Mouse (Mus musculus): Measurements from ENCODE around the gene Hs3st3b1. TPM values are rescaled to one million over a fixed set of nuclear protein-coding genes. Genes with fewer than 3 reads are reported as not detected.

The Hs3st3b1 gene
- total RNA-seq (2021), result 1 to 10 TPM in 1 of 2 experiments, under 1 TPM in 1; 0.89 to 1.1 TPM

GRCm38 (mm10) chr11:63922091-63922621, at the start of gene Hs3st3b1:
Gene Hs3st3b1, minus strand, starts transcription at chr11:63922290.
- peak; percentile 89 for DNase-seq
- intact Hi-C loops (cut with DNase I), result loop anchor here (5.0 kb wide), 2 partner anchors 155 to 975 kb away; partner anchors contain the start of gene Cox10

- no peak for DNase-seq
- intact Hi-C loops (cut with DNase I), result no loop called here
Measured at GRCm38 (mm10) chr11:63971462-63971861, 49.4 kb upstream of the Hs3st3b1 start.

GRCm38 (mm10) chr11:63970818-63971217, 48.7 kb upstream of the Hs3st3b1 start:
- intact Hi-C loops (cut with DNase I), result no loop called here

GRCm38 (mm10) chr11:63969205-63969910, 47.3 kb upstream of the Hs3st3b1 start:
- DNase-seq, result no peak

More at GRCm38 (mm10) chr11:63970818-63971217, 48.7 kb upstream of the Hs3st3b1 start:
- DNase-seq, result no peak

GRCm38 (mm10) chr11:63968388-63969035, 46.4 kb upstream of the Hs3st3b1 start:
- no peak for DNase-seq
- intact Hi-C loops (cut with DNase I), result no loop called here

More at GRCm38 (mm10) chr11:63969205-63969910, 47.3 kb upstream of the Hs3st3b1 start:
- intact Hi-C loops (cut with DNase I), result no loop called here

GRCm38 (mm10) chr11:63967641-63968387, 45.7 kb upstream of the Hs3st3b1 start:
- intact Hi-C loops (cut with DNase I), result no loop called here
- DNase-seq, result no peak

GRCm38 (mm10) chr11:63965437-63965836, 43.3 kb upstream of the Hs3st3b1 start:
- no peak for DNase-seq
- intact Hi-C loops (cut with DNase I), result no loop called here

GRCm38 (mm10) chr11:63957207-63957606, 35.1 kb upstream of the Hs3st3b1 start:
- intact Hi-C loops (cut with DNase I), result no loop called here
- DNase-seq, result no peak

- intact Hi-C loops (cut with DNase I), result no loop called here
- DNase-seq, result no peak
Measured at GRCm38 (mm10) chr11:63956748-63957147, 34.7 kb upstream of the Hs3st3b1 start.

GRCm38 (mm10) chr11:63953887-63954286, 31.8 kb upstream of the Hs3st3b1 start:
- intact Hi-C loops (cut with DNase I), result no loop called here
- no peak for DNase-seq

- DNase-seq, result no peak
- intact Hi-C loops (cut with DNase I), result no loop called here
Measured at GRCm38 (mm10) chr11:63952743-63953191, 30.7 kb upstream of the Hs3st3b1 start.

GRCm38 (mm10) chr11:63951831-63952631, 29.9 kb upstream of the Hs3st3b1 start:
- intact Hi-C loops (cut with DNase I), result no loop called here
- peak; percentile 41 to 62 for DNase-seq

- intact Hi-C loops (cut with DNase I), result no loop called here
- DNase-seq, result no peak
Measured at GRCm38 (mm10) chr11:63948371-63948770, 26.3 kb upstream of the Hs3st3b1 start.

GRCm38 (mm10) chr11:63947024-63947423, 24.9 kb upstream of the Hs3st3b1 start:
- DNase-seq, result no peak
- intact Hi-C loops (cut with DNase I), result no loop called here

GRCm38 (mm10) chr11:63943947-63944346, 21.9 kb upstream of the Hs3st3b1 start:
- intact Hi-C loops (cut with DNase I), result no loop called here
- no peak for DNase-seq

- intact Hi-C loops (cut with DNase I), result no loop called here
- DNase-seq, result no peak
Measured at GRCm38 (mm10) chr11:63943268-63943890, 21.3 kb upstream of the Hs3st3b1 start.

- intact Hi-C loops (cut with DNase I), result no loop called here
- DNase-seq, result no peak
Measured at GRCm38 (mm10) chr11:63942177-63942576, 20.1 kb upstream of the Hs3st3b1 start.

- intact Hi-C loops (cut with DNase I), result no loop called here
- no peak for DNase-seq
Measured at GRCm38 (mm10) chr11:63936641-63937040, 14.6 kb upstream of the Hs3st3b1 start.

GRCm38 (mm10) chr11:63926901-63927300, 4.8 kb upstream of the Hs3st3b1 start:
- intact Hi-C loops (cut with DNase I), result loop anchor here (5.0 kb wide), 2 partner anchors 295 to 1040 kb away; no protein-coding TSS in a partner anchor
- no peak for DNase-seq
